In genomic region chr13:10244243-10244998, GRCm38 (mm10) we compare ENCODE assay signal across 13 mouse cellular contexts.
DNase-seq lines count a peak whose midpoint lies in the region; ATAC-seq and TF ChIP-seq lines count a peak whose summit lies in the region.
"Had no signal": no experiment of that assay in that cellular context is flagged by ENCODE, and none has a peak within 500 bp of the region (broad histone marks: within the 10 kb centered on the region; RNA-seq: fewer than 3 reads in every experiment).

No protein-coding gene starts in this region.

- no peak overlapping the region for H3K4me3 ChIP-seq in left cerebral cortex, adult 2 months
- H3K4me3 ChIP-seq in heart, postnatal 0 days (ENCODE audit: low read depth, low read length): no peak overlapping the region
- no peak overlapping the region for H3K4me3 ChIP-seq in stomach, postnatal 0 days (ENCODE audit: low read depth, low read length)
- H3K4me3 ChIP-seq: limb, embryonic 10.5 days; neural tube, embryonic 13.5 days had no signal

- no peak overlapping the region for H3K9ac ChIP-seq in heart, postnatal 0 days (replicated peaks; ENCODE audit: low read depth, low read length)
- no peak overlapping the region for H3K9ac ChIP-seq in stomach, postnatal 0 days (ENCODE audit: low read length)
- H3K9ac ChIP-seq: forebrain, postnatal 0 days; neural tube, embryonic 13.5 days had no signal

- 37% methylated on average over 1 of the region's 1 CpGs for WGBS in heart, postnatal 0 days
- 38% methylated on average over 1 of the region's 1 CpGs for WGBS in stomach, postnatal 0 days

- ATAC-seq in heart, postnatal 0 days (ENCODE audit: insufficient read depth, low read depth): 0 out of 2 replicates have a peak, but pooled peaks have one; percentile 17
- ATAC-seq in stomach, postnatal 0 days (ENCODE audit: low FRiP score, low TSS enrichment): peak; percentile 42; the same call in 1 of the 2 replicates
- ATAC-seq: forebrain, postnatal 0 days; hindbrain, postnatal 0 days had no signal

- no peaks in the 10 kb centered on the region for H3K9me3 ChIP-seq in heart, postnatal 0 days (replicated peaks; ENCODE audit: control insufficient read depth, low read length)
- H3K9me3 ChIP-seq in stomach, postnatal 0 days (ENCODE audit: control insufficient read depth, low read length): no peaks in the 10 kb centered on the region
- H3K9me3 ChIP-seq: G1E; limb, embryonic 10.5 days; neural tube, embryonic 13.5 days had no signal

- no peak for DNase-seq in left cerebral cortex, adult 2 months (ENCODE audit: extremely low spot score in 1 of 2, low spot score in 2 of 2)
- DNase-seq in left cerebral cortex, adult 8-10 months (ENCODE audit: low spot score in 2 of 2): no peak
- DNase-seq in heart, postnatal 0 days (ENCODE audit: low spot score): peak; percentile 34
- DNase-seq in kidney, postnatal 14 days: peak; percentile 37
- no peak for DNase-seq in stomach, postnatal 0 days (ENCODE audit: low spot score)
- DNase-seq in urinary bladder, postnatal 36 days (ENCODE audit: low spot score in 2 of 2): no peak
- DNase-seq in adrenal gland, postnatal 25 days: no peak
- DNase-seq: forebrain, postnatal 0 days; right cerebral cortex, postnatal 4 days had no signal

- H3K36me3 ChIP-seq in heart, postnatal 0 days (replicated peaks; ENCODE audit: control insufficient read depth, insufficient read depth, low read length): no peaks in the 10 kb centered on the region
- no peaks in the 10 kb centered on the region for H3K36me3 ChIP-seq in stomach, postnatal 0 days (ENCODE audit: control insufficient read depth, insufficient read depth, low read length)
- H3K36me3 ChIP-seq: G1E; limb, embryonic 10.5 days; neural tube, embryonic 13.5 days had no signal

- H3K27me3 ChIP-seq in heart, postnatal 0 days (ENCODE audit: control insufficient read depth, insufficient read depth, low read length): no peaks in the 10 kb centered on the region
- H3K27me3 ChIP-seq in stomach, postnatal 0 days (ENCODE audit: control insufficient read depth, insufficient read depth, low read length): no peaks in the 10 kb centered on the region
- H3K27me3 ChIP-seq: neural tube, embryonic 13.5 days had no signal

- no peak for TF ChIP-seq CTCF in left cerebral cortex, adult 2 months (IDR thresholded peaks at IDR 0.05)
- no peak for TF ChIP-seq CTCF in heart, postnatal 0 days (IDR thresholded peaks at IDR 0.05; ENCODE audit: low read depth)
- TF ChIP-seq CTCF in stomach, postnatal 0 days (IDR thresholded peaks at IDR 0.05; ENCODE audit: low read depth): no peak

- no peak overlapping the region for H3K4me2 ChIP-seq in heart, postnatal 0 days (ENCODE audit: low read depth, low read length)
- H3K4me2 ChIP-seq in stomach, postnatal 0 days (replicated peaks; ENCODE audit: low read depth): no peak overlapping the region
- H3K4me2 ChIP-seq: neural tube, embryonic 13.5 days had no signal

- intact Hi-C loops in left cerebral cortex, adult 2 months (cut with DNase I): no loop called here

- H3K4me1 ChIP-seq in heart, postnatal 0 days (ENCODE audit: control insufficient read depth, insufficient read depth): no peaks in the 10 kb centered on the region
- no peaks in the 10 kb centered on the region for H3K4me1 ChIP-seq in stomach, postnatal 0 days (replicated peaks; ENCODE audit: control insufficient read depth, insufficient read depth)
- H3K4me1 ChIP-seq: limb, embryonic 10.5 days; neural tube, embryonic 13.5 days had no signal

- peak overlapping the region; percentile 33; the same call in 1 of the 2 replicates for H3K27ac ChIP-seq in left cerebral cortex, adult 2 months
- no peak overlapping the region for H3K27ac ChIP-seq in heart, postnatal 0 days (ENCODE audit: low read depth)
- no peak overlapping the region for H3K27ac ChIP-seq in stomach, postnatal 0 days (replicated peaks)
- H3K27ac ChIP-seq: hindbrain, postnatal 0 days; limb, embryonic 10.5 days; neural tube, embryonic 13.5 days had no signal

- TF ChIP-seq EP300 in heart, postnatal 0 days (IDR thresholded peaks at IDR 0.05; ENCODE audit: low read depth): no peak
- TF ChIP-seq EP300 in stomach, postnatal 0 days (optimal IDR thresholded peaks at IDR 0.05): no peak

Comparison
In these comparisons a context has a peak if more than half of its experiments do, and no peak if none do; other contexts are left out.
1. DNase-seq: peak in heart, postnatal 0 days (single experiment) and kidney, postnatal 14 days (single experiment); none in left cerebral cortex, adult 2 months (0 of 2), left cerebral cortex, adult 8-10 months (0 of 2), stomach, postnatal 0 days (single experiment), urinary bladder, postnatal 36 days (0 of 2) and adrenal gland, postnatal 25 days (single experiment).